ENCODE assay signal across 8 mouse cellular contexts in the genomic region with DNA sequence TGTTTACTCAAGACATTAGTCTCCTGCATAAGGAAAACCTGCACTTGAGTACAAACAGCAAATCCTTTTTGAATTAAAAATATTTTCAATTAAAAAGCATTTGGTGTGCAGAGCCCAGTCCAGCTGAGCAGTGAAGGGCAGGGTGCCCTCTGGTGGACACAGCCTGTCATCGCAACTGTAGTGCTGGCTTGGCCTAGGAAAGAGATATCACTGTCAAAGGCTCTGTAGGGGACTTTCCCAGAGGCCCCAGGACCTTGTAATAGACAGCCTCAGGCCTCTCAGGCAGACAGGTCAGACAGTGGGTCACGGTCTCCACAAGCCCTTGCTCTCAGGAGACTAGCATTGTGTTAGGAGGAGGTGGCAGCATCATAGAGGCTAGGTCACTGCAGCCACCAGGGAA.
A peak's percentile ranks its signal among the peaks of the same experiment; 100 is the strongest.
DNase-seq lines count a peak whose midpoint lies in the region; ATAC-seq and TF ChIP-seq lines count a peak whose summit lies in the region.
"Had no signal": no experiment of that assay in that cellular context is flagged by ENCODE, and none has a peak within 500 bp of the region (broad histone marks: within the 10 kb centered on the region; RNA-seq: fewer than 3 reads in every experiment).

No protein-coding gene starts in this region.

- POLR2A ChIA-PET in Patski (lab: Charles Lee) = no interaction called here

- ATAC-seq in Patski = peak; percentile 32

- no peak for TF ChIP-seq CTCF in Patski (IDR thresholded peaks at IDR 0.05)

- CTCF ChIA-PET in Patski (lab: Charles Lee) = interaction anchor here (0.9 to 1.8 kb wide), 6 partner anchors 9 to 251 kb away, joined by 3 to 11 read pairs (median 3); no protein-coding TSS in a partner anchor

- in situ Hi-C loops in Patski (cut with MboI; ENCODE audit: low pct_unique_long_range_greater_than_20kb) = no loop called here

- peak; percentile 35 to 40 for DNase-seq in CD8-positive naive resting alpha-beta T cell, adult 2 months (ENCODE audit: low read depth in 2 of 2, low spot score in 2 of 2)
- DNase-seq in Patski (ENCODE audit: low read depth, low spot score) = no peak
- DNase-seq in cerebellum, postnatal 14 days = peak; percentile 85 to 86
- DNase-seq in gastrocnemius, adult 8-10 months (ENCODE audit: low spot score in 2 of 2) = peak; percentile 30 to 51
- peak; percentile 79 for DNase-seq in layer of hippocampus, adult 11-12 months (ENCODE audit: low spot score)
- peak; percentile 55 to 72 for DNase-seq in lung, postnatal 4 days
- DNase-seq in right cerebral cortex, postnatal 10 days (ENCODE audit: low spot score in 2 of 2) = peak; percentile 71 to 79

- no peaks in the 10 kb centered on the region for H3K27me3 ChIP-seq in Patski
- H3K27me3 ChIP-seq: limb, embryonic 13.5 days had no signal
